Mouse (Mus musculus): Measurements from ENCODE around the gene Hivep2.
A peak's percentile ranks its signal among the peaks of the same experiment; 100 is the strongest.

Hivep2 gene

GRCm38 (mm10) chr10:14179424-14180339 is 213.8 kb downstream of the Hivep2 start:
- DNase-seq, result no peak

- no peak for DNase-seq
Measured at GRCm38 (mm10) chr10:14186352-14186976, 220.6 kb downstream of the Hivep2 start.

DNA sequence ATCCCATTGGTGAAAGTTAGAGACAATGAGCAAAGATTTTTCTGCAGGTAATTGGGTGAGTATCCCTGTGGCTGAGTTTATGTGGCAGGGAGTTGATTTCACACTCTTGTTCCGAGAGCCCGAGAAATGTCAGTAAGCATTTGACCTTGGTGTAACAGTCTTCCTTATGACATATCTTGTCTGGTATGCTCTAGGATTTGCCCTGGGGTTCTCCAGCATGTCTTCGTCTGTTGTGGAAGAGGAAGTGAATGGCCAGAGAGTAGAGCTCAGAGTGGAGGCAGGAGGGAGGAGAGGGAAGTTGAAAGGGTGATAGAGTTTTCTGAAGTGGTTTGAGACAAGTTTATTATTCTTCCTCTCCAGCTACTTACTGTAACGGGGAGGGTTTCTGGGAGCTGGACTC is 223.2 kb downstream of the Hivep2 start:
- DNase-seq, result no peak

GRCm38 (mm10) chr10:14191202-14191601 is 225.3 kb downstream of the Hivep2 start:
- DNase-seq, result no peak

GRCm38 (mm10) chr10:14192156-14192555 is 226.3 kb downstream of the Hivep2 start:
- no peak for DNase-seq

DNA sequence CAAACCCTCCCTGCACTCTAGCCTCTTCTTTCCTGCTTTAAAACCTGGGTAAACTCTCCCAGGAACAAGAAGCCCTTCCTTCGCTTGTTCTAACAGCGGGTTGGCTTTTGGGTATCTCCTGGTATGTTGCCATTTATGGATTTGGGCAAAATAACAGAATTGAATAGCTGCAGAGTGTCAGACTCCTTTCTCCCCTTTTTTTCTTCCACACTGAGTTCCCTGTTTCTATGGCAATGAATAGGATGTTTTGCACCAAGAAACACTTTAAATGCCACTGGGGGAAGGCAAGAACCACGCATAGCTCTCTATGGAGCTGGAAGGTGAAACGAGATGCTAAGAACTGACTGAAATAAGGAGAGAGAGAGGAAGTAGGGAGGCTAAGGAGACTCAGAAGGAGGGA is 227.8 kb downstream of the Hivep2 start:
- DNase-seq, result no peak

DNA sequence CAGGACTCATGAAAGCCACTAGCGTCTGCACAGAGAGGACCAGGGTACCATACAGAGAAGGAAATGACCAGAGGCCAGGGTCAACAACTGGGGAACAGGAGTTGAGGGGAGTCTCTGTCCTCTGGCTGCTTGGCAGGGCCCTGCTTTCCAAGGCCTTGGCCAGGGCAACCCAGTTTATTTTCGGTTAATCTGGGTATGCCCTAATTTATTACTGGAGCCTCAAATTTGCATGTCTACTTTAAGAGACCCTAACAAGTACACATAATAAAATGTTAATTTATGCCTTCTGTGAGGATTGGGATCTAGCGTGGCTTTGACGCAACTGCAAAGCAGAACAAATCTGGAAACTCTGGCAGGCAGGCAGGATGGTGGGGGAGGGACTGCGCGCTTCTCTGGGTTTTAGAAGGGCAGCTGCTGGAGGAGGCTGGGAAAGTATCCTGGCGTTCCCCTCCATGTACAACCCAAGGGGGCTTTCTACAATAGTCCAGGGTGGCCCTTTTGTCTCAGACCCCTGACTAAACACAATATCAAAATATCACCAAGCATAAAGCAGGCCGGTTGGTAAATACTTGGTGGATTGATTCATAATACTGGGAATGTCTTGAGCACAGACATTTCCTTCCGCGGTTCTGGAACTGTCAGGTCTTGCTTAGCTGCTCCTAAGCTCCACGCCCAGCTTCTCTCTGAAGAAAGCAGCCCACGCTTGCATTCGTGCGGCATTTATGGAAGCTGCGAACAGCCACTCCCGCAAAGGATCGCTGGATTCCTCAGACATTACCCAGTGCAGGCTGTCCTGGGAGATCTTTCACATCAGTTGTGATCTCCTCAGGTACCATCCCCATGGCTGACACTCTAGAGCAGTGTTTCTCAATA is 230.1 kb downstream of the Hivep2 start:
- DNase-seq, result peak; percentile 6 to 27

DNA sequence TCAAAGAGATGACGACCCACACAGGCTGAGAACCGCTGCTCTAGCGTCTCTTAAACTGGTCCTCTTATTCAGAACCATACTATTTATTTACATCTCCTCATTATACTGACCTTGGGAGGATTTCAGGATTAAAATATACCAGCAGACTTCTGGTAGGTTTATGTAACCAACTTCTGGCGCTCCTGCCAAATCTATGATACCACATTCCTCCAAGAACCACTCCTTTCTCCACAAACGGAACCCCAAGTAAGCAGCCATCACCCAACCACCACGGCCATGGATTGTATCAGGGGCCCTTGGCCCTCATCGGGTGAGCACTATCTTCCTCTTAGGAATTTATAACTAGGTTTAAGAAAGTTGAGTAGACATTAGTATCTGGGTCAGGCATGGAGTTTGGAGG is 230.9 kb downstream of the Hivep2 start:
- DNase-seq, result no peak

DNA sequence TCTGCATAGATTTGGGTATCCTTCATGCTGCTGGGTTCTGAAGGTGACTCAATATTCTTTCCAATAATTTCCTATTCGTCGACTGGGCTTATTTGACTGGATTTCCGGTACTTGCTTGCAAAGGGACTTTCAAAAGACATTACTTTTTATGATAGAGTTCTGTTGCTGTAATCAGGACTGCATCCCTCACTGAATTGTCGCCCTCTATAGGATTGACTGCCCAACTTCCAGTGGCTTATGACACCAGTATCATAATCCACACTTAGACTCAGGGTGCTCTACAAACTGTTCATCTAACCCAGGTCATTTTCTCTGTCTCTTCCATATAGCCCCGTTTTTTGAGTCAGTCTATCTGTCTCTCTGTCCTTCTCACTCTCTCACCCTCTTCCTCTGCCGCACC is 231.4 kb downstream of the Hivep2 start:
- peak in 1 of 2 experiments; percentile 6 for DNase-seq

DNA sequence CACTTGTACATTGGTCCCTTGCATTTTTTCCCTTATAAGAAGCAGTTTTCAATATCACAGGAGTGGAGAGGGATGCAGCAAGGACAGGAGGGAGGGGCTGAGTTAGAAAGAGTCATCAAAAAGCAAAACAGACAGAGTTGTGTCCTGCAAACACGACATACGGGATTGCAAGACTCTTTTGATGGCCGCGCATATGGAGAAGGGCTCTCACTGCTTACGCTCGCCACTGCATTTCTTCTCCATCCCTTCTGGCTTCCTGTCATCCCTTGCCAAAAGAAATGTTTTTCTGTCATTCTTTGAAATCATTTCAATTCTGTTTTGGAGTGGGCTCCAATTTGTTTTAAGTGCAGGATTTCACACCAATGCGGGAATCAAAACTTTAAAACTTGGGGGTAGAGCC is 233.5 kb downstream of the Hivep2 start:
- DNase-seq, result no peak

DNA sequence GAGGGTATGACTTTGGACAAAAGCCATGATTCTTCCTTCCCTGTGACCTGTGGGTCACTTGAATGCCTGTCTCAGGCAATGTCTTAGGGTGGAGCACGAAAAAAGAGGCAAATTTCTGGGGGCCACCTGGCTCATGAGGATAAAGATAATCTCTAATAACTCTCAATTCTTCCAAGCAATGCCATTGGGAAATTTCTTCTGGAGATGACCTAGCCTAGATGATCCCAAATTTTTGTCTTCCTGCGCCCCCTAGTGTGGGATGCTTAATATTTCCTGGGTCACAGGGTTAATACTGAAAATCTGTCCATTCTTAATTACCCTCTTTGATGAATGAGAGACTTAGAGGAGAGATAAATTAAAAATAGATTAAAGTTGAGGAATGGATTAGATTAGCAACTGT is 234.4 kb downstream of the Hivep2 start:
- peak; percentile 48 to 77 for DNase-seq
